Mouse (Mus musculus): ENCODE results near the gene Bcl7c. TPM values are rescaled to one million over a fixed set of nuclear protein-coding genes. Genes with fewer than 3 reads are reported as not detected.
"Not testable (repeated sequence)": the region's sequence is repeated elsewhere in the genome, so short reads cannot be mapped to it uniquely, and the experiment has no call there.

Gene Bcl7c
- polyA plus RNA-seq, 1 experiment from 2014 or later, result 65.9 TPM

DNA sequence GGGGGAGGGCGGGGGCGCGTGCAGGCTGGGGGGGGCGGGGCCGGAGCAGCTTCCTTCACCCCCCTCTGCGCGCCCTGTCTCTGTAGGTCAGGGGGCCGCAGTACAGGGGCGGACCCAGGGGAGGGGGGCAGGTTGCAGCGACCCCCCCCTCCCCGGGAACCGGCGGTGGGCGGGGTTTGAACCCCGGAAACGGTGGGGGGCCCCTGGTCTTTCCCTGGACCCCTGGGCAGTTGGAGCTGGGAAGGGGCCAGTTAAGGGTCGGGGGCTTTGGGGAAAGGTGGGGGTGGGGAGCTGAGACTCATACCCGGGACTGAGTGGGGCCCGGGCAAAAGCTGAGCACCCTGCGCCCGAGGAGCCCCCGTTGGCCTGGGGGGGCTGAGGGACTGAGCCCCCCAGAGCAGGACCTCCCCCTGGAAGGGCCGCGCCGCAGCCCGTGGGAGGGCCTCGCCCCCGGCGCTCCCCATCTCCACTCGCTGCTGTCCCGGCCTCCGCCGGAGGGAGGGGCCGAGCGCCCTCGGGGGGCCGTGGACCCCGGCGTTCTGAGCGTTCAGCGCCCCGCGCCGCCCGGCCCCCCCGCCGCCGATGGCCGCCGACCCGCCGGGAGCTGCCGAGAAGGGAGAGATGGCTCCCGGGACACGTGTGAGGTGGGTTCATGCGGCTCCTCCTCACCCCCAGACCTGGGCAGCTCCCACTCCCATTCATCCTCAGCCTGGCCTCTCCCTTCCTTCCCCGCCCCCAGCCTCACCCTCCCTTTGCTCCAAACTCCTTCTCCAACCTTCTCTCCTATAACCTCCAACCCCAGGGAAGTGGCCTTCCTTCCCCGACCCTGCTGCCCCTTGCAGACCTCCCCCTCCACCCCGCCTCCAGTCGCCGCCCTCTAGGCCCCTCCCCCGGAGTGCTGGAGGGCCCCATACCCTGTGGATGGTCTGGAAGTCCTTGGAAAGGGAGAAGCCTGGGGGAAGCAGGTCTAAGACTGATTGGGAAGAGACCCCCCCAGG is 38.1 kb upstream of the Bcl7c start:
- peak overlapping the region; percentile 97 for H3K27ac ChIP-seq (ENCODE audit: low read depth, low read length)
- peak overlapping the region; percentile 92 for H3K9ac ChIP-seq (ENCODE audit: low read depth, low read length)
- H3K27me3 ChIP-seq (ENCODE audit: control insufficient read depth, insufficient read depth, low read length), result no peaks in the 10 kb centered on the region
- no peaks in the 10 kb centered on the region for H3K9me3 ChIP-seq (ENCODE audit: control insufficient read depth, low read length)
- peak overlapping the region; percentile 73 for H3K4me2 ChIP-seq (replicated peaks; ENCODE audit: low read depth, low read length)
- ATAC-seq (ENCODE audit: low FRiP score, low TSS enrichment), result peak; percentile 24
- H3K4me1 ChIP-seq (ENCODE audit: control insufficient read depth, insufficient read depth, low read length), result peaks cover 8% of the 10 kb centered on the region
- under 1% methylated on average over 37 of the region's 62 CpGs for WGBS
- peaks cover 39% of the 10 kb centered on the region for H3K36me3 ChIP-seq (ENCODE audit: control insufficient read depth, insufficient read depth, low read length)
- H3K4me3 ChIP-seq (ENCODE audit: low read length), result peak overlapping the region; percentile 91

DNA sequence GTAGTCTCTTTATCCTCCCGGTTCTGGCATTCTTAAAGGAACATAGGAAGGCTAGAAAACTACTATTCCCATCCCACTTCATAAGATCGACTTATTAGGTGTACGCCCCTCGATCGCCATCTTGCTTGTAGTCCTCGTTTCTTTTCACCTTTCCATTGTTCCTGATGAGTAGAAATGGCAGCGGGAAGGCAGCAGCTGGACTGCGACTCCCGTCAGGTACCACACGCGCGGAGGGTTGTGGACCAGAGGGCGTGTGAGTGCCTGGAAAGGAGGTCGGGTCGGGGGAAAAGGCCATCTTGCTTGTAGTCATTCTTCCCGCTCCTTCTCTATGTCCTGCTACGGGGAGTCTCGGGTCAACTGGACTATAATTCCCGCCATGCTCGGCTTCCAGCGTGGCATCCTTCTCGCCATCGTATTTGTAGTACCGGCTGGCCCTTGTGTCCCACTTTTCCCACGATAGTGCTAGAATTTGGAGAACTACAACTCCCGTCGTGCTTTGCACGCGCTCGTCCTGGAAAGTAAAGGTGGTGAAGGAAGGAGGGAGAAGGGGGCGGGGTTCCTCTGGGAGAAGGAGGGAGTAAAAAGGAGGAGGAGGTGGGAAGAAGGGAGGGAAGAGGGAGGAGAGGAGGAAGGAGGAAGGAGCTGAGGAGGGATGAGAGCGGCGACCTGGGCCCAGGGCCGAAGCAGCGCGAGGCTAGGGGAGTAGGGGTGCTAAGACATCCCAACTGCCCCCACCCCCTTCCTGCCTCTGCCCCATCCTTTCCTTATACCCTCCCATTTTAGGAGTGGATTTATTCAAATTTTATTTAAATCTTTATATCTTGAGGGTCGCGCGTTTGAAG is 37.1 kb upstream of the Bcl7c start:
- H3K27me3 ChIP-seq (ENCODE audit: control insufficient read depth, insufficient read depth, low read length), result no peaks in the 10 kb centered on the region
- H3K36me3 ChIP-seq (ENCODE audit: control insufficient read depth, insufficient read depth, low read length), result peaks cover 30% of the 10 kb centered on the region
- peak overlapping the region; percentile 92 for H3K9ac ChIP-seq (ENCODE audit: low read depth, low read length)
- ATAC-seq (ENCODE audit: low FRiP score, low TSS enrichment), result peak; percentile 87
- peak overlapping the region; percentile 73 for H3K4me2 ChIP-seq (replicated peaks; ENCODE audit: low read depth, low read length)
- peak overlapping the region; percentile 91 for H3K4me3 ChIP-seq (ENCODE audit: low read length)
- H3K4me1 ChIP-seq (ENCODE audit: control insufficient read depth, insufficient read depth, low read length), result peaks cover 8% of the 10 kb centered on the region
- H3K9me3 ChIP-seq (ENCODE audit: control insufficient read depth, low read length), result no peaks in the 10 kb centered on the region
- under 1% methylated on average over 36 of the region's 39 CpGs for WGBS
- H3K27ac ChIP-seq (ENCODE audit: low read depth, low read length), result peak overlapping the region; percentile 97

DNA sequence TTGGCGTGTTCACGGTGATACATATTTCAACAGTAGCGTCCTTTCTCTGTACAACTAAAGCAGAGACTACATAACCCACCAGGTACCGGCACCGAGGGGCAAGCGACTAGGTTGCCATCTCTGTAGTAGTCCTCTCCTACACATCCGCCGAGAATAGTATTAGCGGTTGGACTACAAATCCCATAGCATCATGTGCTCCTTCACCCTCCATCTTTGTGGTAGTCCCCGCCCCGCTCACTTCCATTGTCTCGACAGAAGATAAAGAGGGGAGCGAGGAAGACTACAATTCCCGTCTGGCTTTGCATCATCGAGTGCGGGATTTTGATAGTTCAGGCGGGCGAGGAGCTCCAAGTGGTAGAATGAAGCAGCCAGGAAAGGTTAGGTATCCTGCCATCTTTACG is 36.5 kb upstream of the Bcl7c start:
- 0% methylated on average over 19 of the region's 19 CpGs for WGBS
- Histone ChIP-seq H3K9me3 (ENCODE audit: control insufficient read depth, low read length) (no peaks in the 10 kb centered on the region), H3K27me3 (ENCODE audit: control insufficient read depth, insufficient read depth, low read length) (no peaks in the 10 kb centered on the region), H3K36me3 (ENCODE audit: control insufficient read depth, insufficient read depth, low read length) (peaks cover 23% of the 10 kb centered on the region), H3K4me1 (ENCODE audit: control insufficient read depth, insufficient read depth, low read length) (peaks cover 8% of the 10 kb centered on the region), H3K4me2 (replicated peaks; ENCODE audit: low read depth, low read length) (peak overlapping the region; percentile 73), H3K9ac (ENCODE audit: low read depth, low read length) (peak overlapping the region; percentile 92), H3K27ac (ENCODE audit: low read depth, low read length) (peak overlapping the region; percentile 97), H3K4me3 (ENCODE audit: low read length) (peak overlapping the region; percentile 91)
- ATAC-seq (ENCODE audit: low FRiP score, low TSS enrichment), result peak; percentile 80

DNA sequence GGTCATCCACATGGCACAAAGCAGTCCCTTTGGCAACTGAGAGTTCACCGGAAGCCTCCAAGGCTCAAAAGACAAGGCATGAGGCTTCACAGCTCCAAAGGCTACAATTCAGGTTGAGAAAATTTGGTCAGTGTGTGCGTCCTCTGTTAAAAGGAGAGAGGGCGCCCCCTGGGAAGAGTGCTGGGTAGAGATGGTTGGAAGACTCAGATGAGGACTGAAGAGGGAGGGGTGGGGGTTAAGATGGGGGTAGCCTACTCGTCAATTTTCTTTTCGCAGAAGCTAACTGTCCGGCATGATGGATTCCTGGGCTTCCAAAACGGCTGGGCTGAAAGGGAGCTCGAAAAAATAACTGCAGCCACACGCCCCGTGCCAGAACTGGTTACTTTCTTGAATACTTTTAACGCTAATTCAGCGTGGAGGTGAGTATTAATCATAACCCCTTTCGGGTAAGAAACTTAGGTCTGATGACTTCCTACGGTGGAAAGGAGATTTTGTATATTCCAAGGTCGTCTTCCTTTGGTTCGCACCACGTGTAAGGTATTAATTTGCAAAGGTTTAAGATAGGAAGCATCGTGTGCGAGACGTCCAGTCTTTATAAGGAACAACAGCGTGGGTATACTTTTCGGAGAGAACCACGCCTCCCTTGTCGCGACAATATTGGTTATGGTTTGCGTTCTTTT is 35.8 kb upstream of the Bcl7c start, which contains the start of gene Fbxl19:
TSS of gene Fbxl19 (plus strand) at position 178 of the 680 bp plus-strand sequence.
- Histone ChIP-seq H3K27me3 (ENCODE audit: control insufficient read depth, insufficient read depth, low read length) (no peaks in the 10 kb centered on the region), H3K27ac (ENCODE audit: low read depth, low read length) (peak within 1 kb of the TSS; percentile 97), H3K9me3 (ENCODE audit: control insufficient read depth, low read length) (no peaks in the 10 kb centered on the region), H3K36me3 (ENCODE audit: control insufficient read depth, insufficient read depth, low read length) (peaks cover 16% of the 10 kb centered on the region), H3K4me2 (replicated peaks; ENCODE audit: low read depth, low read length) (peak within 1 kb of the TSS; percentile 73), H3K4me3 (ENCODE audit: low read length) (peak within 1 kb of the TSS; percentile 91), H3K4me1 (ENCODE audit: control insufficient read depth, insufficient read depth, low read length) (peaks cover 8% of the 10 kb centered on the region), H3K9ac (ENCODE audit: low read depth, low read length) (peak within 1 kb of the TSS; percentile 92)
- ATAC-seq (ENCODE audit: low FRiP score, low TSS enrichment), result no peak
- under 1% methylated on average over 26 of the region's 26 CpGs for WGBS

DNA sequence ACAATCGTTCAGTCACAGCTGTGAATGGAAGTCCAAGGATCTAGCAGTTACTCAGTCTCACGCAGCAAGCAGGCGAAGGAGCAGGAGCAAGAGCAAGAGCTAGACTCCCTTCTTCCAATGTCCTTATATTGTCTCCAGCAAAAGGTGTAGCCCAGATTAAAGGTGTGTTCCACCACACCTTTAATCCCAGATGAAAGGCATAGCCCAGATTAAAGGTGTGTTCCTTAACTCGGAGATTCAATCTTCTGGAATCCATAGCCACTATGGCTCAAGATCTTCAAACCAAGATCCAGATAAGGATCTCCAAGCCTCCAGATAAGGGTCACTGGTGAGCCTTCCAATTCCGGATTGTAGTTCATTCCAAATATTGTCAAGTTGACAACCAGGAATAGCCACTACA is 23.3 kb upstream of the Bcl7c start, which contains the start of gene Ctf2:
TSS of gene Ctf2 (minus strand) at position 101 of the 400 bp plus-strand sequence.
- ATAC-seq (ENCODE audit: low FRiP score, low TSS enrichment); H3K27me3 ChIP-seq (ENCODE audit: control insufficient read depth, insufficient read depth, low read length); H3K9me3 ChIP-seq (ENCODE audit: control insufficient read depth, low read length); H3K4me1 ChIP-seq (ENCODE audit: control insufficient read depth, insufficient read depth, low read length); H3K36me3 ChIP-seq (ENCODE audit: control insufficient read depth, insufficient read depth, low read length); H3K9ac ChIP-seq (ENCODE audit: low read depth, low read length); H3K27ac ChIP-seq (ENCODE audit: low read depth, low read length); H3K4me3 ChIP-seq (ENCODE audit: low read length); H3K4me2 ChIP-seq (replicated peaks; ENCODE audit: low read depth, low read length): not testable (repeated sequence)
- WGBS, result no CpG with 5 or more reads among the region's 5 CpGs

DNA sequence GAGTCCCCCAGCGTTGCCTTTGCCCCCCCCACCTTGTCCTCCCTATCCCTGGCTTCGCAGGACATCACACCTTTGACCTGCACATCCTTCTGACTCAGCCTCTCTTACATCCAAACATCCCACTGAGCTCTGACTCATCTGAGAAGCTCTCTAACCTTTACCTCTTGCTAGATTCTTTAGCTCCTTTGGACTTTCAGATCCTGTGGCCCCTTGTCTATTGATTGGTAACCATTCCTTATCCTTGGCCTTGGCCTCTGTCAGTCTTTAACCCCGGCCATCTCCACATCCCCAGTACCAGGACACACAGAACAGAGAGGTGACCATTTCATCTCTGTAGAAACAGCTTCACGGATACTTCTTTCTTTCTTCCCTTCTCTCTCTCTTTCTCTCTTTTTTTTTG is 21.4 kb upstream of the Bcl7c start:
- Histone ChIP-seq H3K4me2 (replicated peaks; ENCODE audit: low read depth, low read length) (no peak overlapping the region), H3K27ac (ENCODE audit: low read depth, low read length) (no peak overlapping the region), H3K27me3 (ENCODE audit: control insufficient read depth, insufficient read depth, low read length) (no peaks in the 10 kb centered on the region), H3K9ac (ENCODE audit: low read depth, low read length) (no peak overlapping the region), H3K9me3 (ENCODE audit: control insufficient read depth, low read length) (no peaks in the 10 kb centered on the region), H3K36me3 (ENCODE audit: control insufficient read depth, insufficient read depth, low read length) (no peaks in the 10 kb centered on the region), H3K4me1 (ENCODE audit: control insufficient read depth, insufficient read depth, low read length) (no peaks in the 10 kb centered on the region), H3K4me3 (ENCODE audit: low read length) (no peak overlapping the region)
- ATAC-seq (ENCODE audit: low FRiP score, low TSS enrichment), result no peak
- 65% methylated on average over 4 of the region's 4 CpGs for WGBS

DNA sequence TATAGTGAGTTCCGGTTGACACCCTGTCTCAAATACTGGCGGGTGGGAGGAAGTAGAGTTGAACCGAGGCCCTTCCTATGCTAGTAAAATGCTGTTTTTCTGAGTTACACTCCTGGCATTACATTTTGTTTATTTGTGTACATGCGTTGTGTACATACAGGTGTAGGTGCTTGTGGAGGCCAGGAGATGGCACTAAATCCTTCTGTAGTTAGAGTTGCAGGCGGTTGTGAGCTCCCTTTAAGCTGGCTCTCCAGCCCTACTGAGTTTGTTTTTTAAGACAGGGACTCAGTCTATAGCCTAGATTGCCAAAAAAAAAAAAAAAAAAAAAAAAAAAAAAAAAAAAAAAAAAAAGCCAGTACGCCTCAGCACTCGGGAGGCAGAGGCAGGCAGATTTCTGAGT is 19.2 kb upstream of the Bcl7c start:
- no peak overlapping the region for H3K4me3 ChIP-seq (ENCODE audit: low read length)
- no peak for ATAC-seq (ENCODE audit: low FRiP score, low TSS enrichment)
- no peak overlapping the region for H3K4me2 ChIP-seq (replicated peaks; ENCODE audit: low read depth, low read length)
- no peaks in the 10 kb centered on the region for H3K4me1 ChIP-seq (ENCODE audit: control insufficient read depth, insufficient read depth, low read length)
- no peak overlapping the region for H3K9ac ChIP-seq (ENCODE audit: low read depth, low read length)
- no peaks in the 10 kb centered on the region for H3K36me3 ChIP-seq (ENCODE audit: control insufficient read depth, insufficient read depth, low read length)
- 86% methylated on average over 7 of the region's 7 CpGs for WGBS
- H3K27me3 ChIP-seq (ENCODE audit: control insufficient read depth, insufficient read depth, low read length), result no peaks in the 10 kb centered on the region
- H3K27ac ChIP-seq (ENCODE audit: low read depth, low read length), result no peak overlapping the region
- H3K9me3 ChIP-seq (ENCODE audit: control insufficient read depth, low read length), result no peaks in the 10 kb centered on the region

DNA sequence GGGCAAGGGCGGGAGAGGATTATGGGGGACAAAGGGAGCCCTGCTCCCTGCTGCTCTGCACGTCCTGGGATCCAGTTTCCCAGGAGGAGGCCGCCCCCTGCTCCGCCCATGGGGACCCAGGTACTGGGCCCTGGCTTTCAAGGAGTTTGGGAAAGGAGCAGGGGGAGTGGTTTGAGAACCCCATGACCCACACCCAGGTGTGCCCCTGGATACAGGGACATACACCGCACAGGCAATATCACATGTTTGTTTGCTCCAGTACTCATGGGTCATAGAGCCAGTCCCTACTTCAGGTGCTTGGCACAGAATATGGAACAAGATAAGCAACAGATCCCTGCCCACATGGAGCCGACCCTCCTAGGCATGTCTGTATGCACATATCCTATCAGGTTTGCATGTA is 17.2 kb upstream of the Bcl7c start:
- 59% methylated on average over 6 of the region's 6 CpGs for WGBS

More for the DNA sequence above, 17.2 kb upstream of the Bcl7c start:
- no peak overlapping the region for H3K4me3 ChIP-seq (ENCODE audit: low read length)
- H3K4me2 ChIP-seq (replicated peaks; ENCODE audit: low read depth, low read length), result no peak overlapping the region
- H3K4me1 ChIP-seq (ENCODE audit: control insufficient read depth, insufficient read depth, low read length), result no peaks in the 10 kb centered on the region
- no peak for ATAC-seq (ENCODE audit: low FRiP score, low TSS enrichment)
- H3K27ac ChIP-seq (ENCODE audit: low read depth, low read length), result no peak overlapping the region
- H3K27me3 ChIP-seq (ENCODE audit: control insufficient read depth, insufficient read depth, low read length), result no peaks in the 10 kb centered on the region
- H3K36me3 ChIP-seq (ENCODE audit: control insufficient read depth, insufficient read depth, low read length), result no peaks in the 10 kb centered on the region
- H3K9ac ChIP-seq (ENCODE audit: low read depth, low read length), result no peak overlapping the region
- H3K9me3 ChIP-seq (ENCODE audit: control insufficient read depth, low read length), result no peaks in the 10 kb centered on the region

Data from kidney, embryonic 14.5 days (tissue).